Mouse (Mus musculus): ENCODE data around the gene Otx2. TPM values are rescaled to one million over a fixed set of nuclear protein-coding genes. Genes with fewer than 3 reads are reported as not detected.

Otx2 gene
- total RNA-seq, 2 experiments from 2014 or later: not detected

GRCm38 (mm10) chr14:48669541-48670257 lies 3.9 kb downstream of the Otx2 start:
- no peak for DNase-seq
- intact Hi-C loops (cut with DNase I): no loop called here

- DNase-seq: no peak
- intact Hi-C loops (cut with DNase I): no loop called here
Measured at GRCm38 (mm10) chr14:48668761-48669303, 4.8 kb downstream of the Otx2 start.

- DNase-seq: no peak
- intact Hi-C loops (cut with DNase I): no loop called here
Measured at GRCm38 (mm10) chr14:48668051-48668481, 5.6 kb downstream of the Otx2 start.

- no peak for DNase-seq
- intact Hi-C loops (cut with DNase I): no loop called here
Measured at GRCm38 (mm10) chr14:48667396-48667795, 6.2 kb downstream of the Otx2 start.

GRCm38 (mm10) chr14:48666771-48667170 lies 6.8 kb downstream of the Otx2 start:
- intact Hi-C loops (cut with DNase I): no loop called here
- DNase-seq: no peak

- no peak for DNase-seq
- intact Hi-C loops (cut with DNase I): no loop called here
Measured at GRCm38 (mm10) chr14:48665816-48666661, 7.6 kb downstream of the Otx2 start.

- intact Hi-C loops (cut with DNase I): no loop called here
- no peak for DNase-seq
Measured at GRCm38 (mm10) chr14:48664841-48665815, 8.5 kb downstream of the Otx2 start.

GRCm38 (mm10) chr14:48664001-48664810 lies 9.4 kb downstream of the Otx2 start:
- intact Hi-C loops (cut with DNase I): no loop called here
- no peak for DNase-seq

- intact Hi-C loops (cut with DNase I): no loop called here
- DNase-seq: no peak
Measured at GRCm38 (mm10) chr14:48663531-48663930, 10.1 kb downstream of the Otx2 start.

- DNase-seq: no peak
- intact Hi-C loops (cut with DNase I): no loop called here
Measured at GRCm38 (mm10) chr14:48662568-48663236, 10.9 kb downstream of the Otx2 start.

GRCm38 (mm10) chr14:48661646-48662567 lies 11.7 kb downstream of the Otx2 start:
- no peak for DNase-seq
- intact Hi-C loops (cut with DNase I): no loop called here

- DNase-seq: no peak
- intact Hi-C loops (cut with DNase I): no loop called here
Measured at GRCm38 (mm10) chr14:48661151-48661550, 12.5 kb downstream of the Otx2 start.

- intact Hi-C loops (cut with DNase I): no loop called here
- DNase-seq: no peak
Measured at GRCm38 (mm10) chr14:48660593-48660992, 13.0 kb downstream of the Otx2 start.

- intact Hi-C loops (cut with DNase I): no loop called here
- DNase-seq: no peak
Measured at GRCm38 (mm10) chr14:48659661-48660060, 14.0 kb downstream of the Otx2 start.

- intact Hi-C loops (cut with DNase I): no loop called here
- DNase-seq: no peak
Measured at GRCm38 (mm10) chr14:48657241-48657640, 16.4 kb downstream of the Otx2 start.

- DNase-seq: no peak
- intact Hi-C loops (cut with DNase I): no loop called here
Measured at GRCm38 (mm10) chr14:48656711-48657110, 16.9 kb downstream of the Otx2 start.

GRCm38 (mm10) chr14:48655792-48656550 lies 17.6 kb downstream of the Otx2 start:
- no peak for DNase-seq
- intact Hi-C loops (cut with DNase I): no loop called here

Data from gastrocnemius, postnatal 36 days (tissue).